Mouse (Mus musculus) neural tube, embryonic 14.5 days (tissue): ENCODE measurements around the gene Syce1. TPM values are rescaled to one million over a fixed set of nuclear protein-coding genes. Genes with fewer than 3 reads are reported as not detected.

ENCODE experiments used
- ATAC-seq: fragments of 200-750 bp; cut with Nextera tagmentation; 2 replicates; pipeline ENCODE4 v1.8.0; 2017; ENCODE audit warnings: low read depth, mild to moderate bottlenecking, moderate TSS enrichment, moderate library complexity
- H3K27ac ChIP-seq: fragments of 300-500 bp; sonication (generic); 2 replicates; pipeline ENCODE4 v1.5.1; 2014; ENCODE audit warnings: low read depth, mild to moderate bottlenecking, control low read depth, low read length, moderate library complexity, mixed read lengths
- H3K27me3 ChIP-seq: fragments of 300-500 bp; sonication (generic); 2 replicates; pipeline ENCODE4 v1.6.1; 2014; ENCODE audit warnings: low read length; ENCODE audit not compliant: control insufficient read depth, insufficient read depth
- H3K36me3 ChIP-seq: fragments of 300-500 bp; sonication (generic); 2 replicates; pipeline ENCODE4 v1.6.1; 2014; ENCODE audit warnings: low read length, mixed read lengths; ENCODE audit not compliant: control insufficient read depth, insufficient read depth
- H3K4me1 ChIP-seq: fragments of 300-500 bp; sonication (generic); 2 replicates; pipeline ENCODE4 v1.6.1; 2014; ENCODE audit warnings: low read length; ENCODE audit not compliant: control insufficient read depth, insufficient read depth
- H3K4me2 ChIP-seq: fragments of 300-500 bp; sonication (generic); 2 replicates; pipeline ENCODE4 v1.6.1; 2014; ENCODE audit warnings: mild to moderate bottlenecking, low read depth, low read length, control low read depth
- H3K4me3 ChIP-seq: fragments of 300-500 bp; sonication (generic); 2 replicates; pipeline ENCODE4 v1.5.1; 2014; ENCODE audit warnings: low read depth, low read length, control low read depth, mixed read lengths
- H3K9ac ChIP-seq: fragments of 300-500 bp; sonication (generic); replicated peaks from 2 replicates; pipeline ENCODE4 v1.6.1; 2014; ENCODE audit warnings: low read depth, mild to moderate bottlenecking, control low read depth, low read length, mixed read lengths
- H3K9me3 ChIP-seq: fragments of 300-500 bp; sonication (generic); 2 replicates; pipeline ENCODE4 v1.6.1; 2016; ENCODE audit warnings: low read length; ENCODE audit not compliant: control insufficient read depth
- WGBS: fragments of 180-500 bp; shearing (Covaris S2); extraction: QIAGEN DNeasy Blood & Tissue Kit; methylation state at CpG from one replicate; pipeline ENCODE4 v1.1.7; 2014; 5-methylcytosine and 5-hydroxymethylcytosine counted together
- polyA plus RNA-seq: library from polyadenylated mRNA; unstranded; fragments of >200 nt; fragmentation: Nextera tagmentation; extraction: Ambion mirVana; gene quantifications from 2 replicates; pipeline ENCODE4 v1.2.1, GENCODE M21; 2014

The Syce1 gene
- polyA plus RNA-seq, 1 experiment from 2014 or later, result not detected

DNA sequence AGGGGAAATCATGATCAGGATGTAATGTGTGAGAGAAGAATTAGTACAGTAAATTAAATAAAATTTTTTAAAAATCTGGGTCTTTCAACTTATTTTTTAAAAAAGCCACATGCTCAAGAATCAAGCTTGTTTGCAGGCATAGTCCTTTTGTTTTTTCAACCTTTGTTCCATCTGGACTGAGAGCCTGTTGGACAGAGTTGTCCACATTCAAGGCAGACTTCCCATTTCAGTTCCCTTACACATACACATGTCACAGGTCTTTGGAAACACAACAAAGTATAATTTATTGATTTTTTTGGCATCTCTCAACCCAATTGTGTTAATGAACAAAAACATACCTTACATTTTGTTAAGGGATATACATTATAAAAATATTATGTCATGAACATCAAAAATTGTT is 33.1 kb downstream of the Syce1 start:
- no peak for ATAC-seq
- no peaks in the 10 kb centered on the region for H3K4me1 ChIP-seq
- no peak overlapping the region for H3K9ac ChIP-seq
- no peak overlapping the region for H3K4me2 ChIP-seq
- H3K9me3 ChIP-seq, result no peaks in the 10 kb centered on the region
- no peaks in the 10 kb centered on the region for H3K36me3 ChIP-seq
- no peak overlapping the region for H3K4me3 ChIP-seq
- H3K27ac ChIP-seq, result no peak overlapping the region
- H3K27me3 ChIP-seq, result no peaks in the 10 kb centered on the region

DNA sequence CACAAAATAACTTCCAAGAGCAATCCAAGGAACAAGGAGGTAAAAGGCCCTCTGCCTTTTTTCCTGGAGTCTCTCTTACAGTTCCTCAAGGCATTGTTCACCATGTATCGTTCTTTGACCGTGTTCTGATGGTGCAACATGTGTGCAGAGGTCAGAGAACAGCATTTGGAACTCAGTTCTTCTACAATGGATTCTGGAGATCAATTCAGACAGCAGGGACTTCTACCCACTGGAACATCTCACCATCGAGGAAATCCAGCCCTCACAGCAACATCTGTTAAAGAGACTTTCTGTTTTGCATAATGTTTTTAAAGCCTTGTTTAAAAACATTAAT is 38.9 kb downstream of the Syce1 start:
- WGBS, result 91% methylated on average over 3 of the region's 3 CpGs
- Histone ChIP-seq H3K4me1 (no peaks in the 10 kb centered on the region), H3K9ac (no peak overlapping the region), H3K4me2 (no peak overlapping the region), H3K27me3 (no peaks in the 10 kb centered on the region), H3K27ac (no peak overlapping the region), H3K9me3 (no peaks in the 10 kb centered on the region), H3K4me3 (no peak overlapping the region), H3K36me3 (no peaks in the 10 kb centered on the region)
- no peak for ATAC-seq

DNA sequence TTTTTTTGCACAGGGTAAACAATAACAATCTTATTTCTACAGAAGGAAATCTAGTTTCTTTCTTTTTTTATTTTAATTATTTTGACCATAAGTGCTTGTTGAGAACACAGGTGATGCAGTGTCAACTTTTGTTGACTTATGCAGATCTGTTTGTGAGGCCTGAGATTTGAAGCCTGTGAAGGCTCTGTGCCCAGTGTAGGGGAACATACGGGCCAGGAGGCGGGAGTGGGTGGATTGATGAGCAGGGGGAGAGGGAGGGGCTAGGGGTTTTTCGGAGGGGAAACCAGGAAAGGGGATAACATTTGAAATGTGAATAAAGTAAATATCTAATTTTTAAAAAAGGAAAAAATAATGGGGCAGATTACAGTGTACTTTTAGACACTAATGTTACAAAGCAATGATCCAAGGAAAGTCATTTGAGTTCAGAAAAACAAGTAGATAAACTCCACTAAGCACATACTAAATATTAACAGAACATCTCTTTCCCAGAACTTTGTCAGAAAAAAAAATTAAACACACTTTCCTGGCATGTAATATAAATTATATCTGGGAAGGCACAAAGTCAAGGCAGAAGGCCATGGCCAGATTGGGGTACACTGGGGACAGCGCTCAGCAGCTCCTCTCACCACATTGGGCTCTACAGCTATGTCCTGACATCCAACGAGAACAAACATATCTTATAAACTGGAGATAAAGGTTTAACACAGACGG is 39.4 kb downstream of the Syce1 start:
- no peaks in the 10 kb centered on the region for H3K9me3 ChIP-seq
- no peaks in the 10 kb centered on the region for H3K27me3 ChIP-seq
- H3K4me3 ChIP-seq, result no peak overlapping the region
- ATAC-seq, result no peak
- H3K27ac ChIP-seq, result no peak overlapping the region
- H3K9ac ChIP-seq, result no peak overlapping the region
- no peak overlapping the region for H3K4me2 ChIP-seq
- H3K36me3 ChIP-seq, result no peaks in the 10 kb centered on the region
- WGBS, result 89% methylated on average over 6 of the region's 6 CpGs
- no peaks in the 10 kb centered on the region for H3K4me1 ChIP-seq

DNA sequence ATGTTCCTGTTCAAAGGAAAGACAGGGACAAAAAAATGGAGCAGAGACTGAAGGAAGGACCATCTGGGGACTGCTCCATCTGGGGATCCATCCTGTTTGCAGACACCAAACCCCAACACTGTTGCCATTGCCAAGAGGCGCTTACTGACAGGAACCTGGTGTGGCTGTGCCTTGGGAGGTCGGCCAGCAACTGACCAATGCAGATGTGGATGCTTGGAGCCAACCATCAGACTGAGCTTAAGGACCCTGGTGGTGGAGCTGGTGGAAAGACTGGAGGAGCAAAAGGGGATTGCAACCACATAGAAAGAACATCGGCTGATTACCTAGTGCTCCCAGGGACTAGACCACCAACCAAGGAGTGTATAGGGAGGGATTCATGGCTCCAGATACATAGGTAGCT is 40.2 kb downstream of the Syce1 start:
- no peak for ATAC-seq
- Histone ChIP-seq H3K9ac (no peak overlapping the region), H3K4me1 (no peaks in the 10 kb centered on the region), H3K36me3 (no peaks in the 10 kb centered on the region), H3K4me2 (no peak overlapping the region), H3K9me3 (no peaks in the 10 kb centered on the region), H3K4me3 (no peak overlapping the region), H3K27ac (no peak overlapping the region), H3K27me3 (no peaks in the 10 kb centered on the region)
- 86% methylated on average over 3 of the region's 3 CpGs for WGBS

DNA sequence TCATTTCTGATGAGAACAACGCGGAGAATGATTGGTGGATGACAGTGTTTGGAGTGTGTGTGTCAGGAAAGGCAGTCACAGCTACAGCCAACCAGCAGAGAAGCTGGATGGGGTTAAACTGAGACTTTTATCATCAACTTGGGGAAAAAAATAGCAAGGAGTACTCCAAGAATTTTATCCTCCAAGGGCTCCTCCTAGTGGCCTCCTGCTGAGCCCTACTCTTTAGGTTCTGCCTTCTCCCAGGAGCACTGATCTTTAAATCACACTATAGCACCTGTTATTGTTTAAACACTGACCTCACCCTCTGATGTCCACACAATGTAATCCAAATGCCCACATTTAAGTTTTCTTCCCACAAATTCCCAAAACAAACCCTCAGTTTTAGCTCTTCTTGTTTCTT is 54.5 kb downstream of the Syce1 start:
- WGBS, result 68% methylated on average over 2 of the region's 2 CpGs
- Histone ChIP-seq H3K4me2 (no peak overlapping the region), H3K9ac (no peak overlapping the region), H3K4me1 (no peaks in the 10 kb centered on the region), H3K9me3 (no peaks in the 10 kb centered on the region), H3K27ac (no peak overlapping the region), H3K4me3 (no peak overlapping the region), H3K36me3 (no peaks in the 10 kb centered on the region), H3K27me3 (no peaks in the 10 kb centered on the region)
- ATAC-seq, result no peak

Other genes with a start within 250 kb of the Syce1 start
- gene Olfr538, start 220.0 kb downstream of the Syce1 start, polyA plus RNA-seq, result not detected in 2 replicates
- gene Olfr46, start 186.6 kb downstream of the Syce1 start, polyA plus RNA-seq, result 0.03 TPM in 1 of 2 replicates, not detected in the other
- not detected in 2 replicates for gene Olfr61, start 158.9 kb downstream of the Syce1 start, polyA plus RNA-seq
- gene Olfr53, start 141.4 kb downstream of the Syce1 start, polyA plus RNA-seq, result not detected in 2 replicates
- gene Olfr539, start 127.9 kb downstream of the Syce1 start, polyA plus RNA-seq, result 0.03 TPM in 1 of 2 replicates, not detected in the other
- gene Olfr45, start 105.9 kb downstream of the Syce1 start, polyA plus RNA-seq, result not detected in 2 replicates
- gene Olfr541, start 90.6 kb downstream of the Syce1 start, polyA plus RNA-seq, result not detected in 2 replicates
- gene Cyp2e1, start 24.1 kb downstream of the Syce1 start, polyA plus RNA-seq, result not detected in 2 replicates
- gene Zfp941, start 34.3 kb upstream of the Syce1 start, polyA plus RNA-seq, result 36.7 and 37.5 TPM in 2 replicates
- 0.31 TPM in 1 of 2 replicates, not detected in the other for gene Urah, start 47.2 kb upstream of the Syce1 start, polyA plus RNA-seq
- gene Scgb1c1, start 57.7 kb upstream of the Syce1 start, polyA plus RNA-seq, result not detected in 2 replicates
- 0.22 and 0.37 TPM in 2 replicates for gene Odf3, start 60.0 kb upstream of the Syce1 start, polyA plus RNA-seq
- 0.56 TPM in 1 of 2 replicates, not detected in the other for gene Gm45785, start 68.5 kb upstream of the Syce1 start, polyA plus RNA-seq
- gene Ric8a, start 69.1 kb upstream of the Syce1 start, polyA plus RNA-seq, result 89.4 and 101 TPM in 2 replicates
- gene Bet1l, start 69.7 kb upstream of the Syce1 start, polyA plus RNA-seq, result 55.8 and 60.1 TPM in 2 replicates
- 144 and 155 TPM in 2 replicates for gene Psmd13, start 94.1 kb upstream of the Syce1 start, polyA plus RNA-seq
- gene Sirt3, start 94.5 kb upstream of the Syce1 start, polyA plus RNA-seq, result 46.8 and 61.6 TPM in 2 replicates
- not detected in 2 replicates for gene Cox8b, start 112.6 kb upstream of the Syce1 start, polyA plus RNA-seq
- 0.27 and 0.64 TPM in 2 replicates for gene Nlrp6, start 133.1 kb upstream of the Syce1 start, polyA plus RNA-seq
- 4.6 and 8.7 TPM in 2 replicates for gene Pgghg, start 153.5 kb upstream of the Syce1 start, polyA plus RNA-seq
- gene Ifitm5, start 162.4 kb upstream of the Syce1 start, polyA plus RNA-seq, result 0.28 and 0.62 TPM in 2 replicates
- not detected in 2 replicates for gene Gm45717, start 168.1 kb upstream of the Syce1 start, polyA plus RNA-seq
- gene Ifitm2, start 168.1 kb upstream of the Syce1 start, polyA plus RNA-seq, result 103 and 195 TPM in 2 replicates
- gene Ifitm1, start 179.4 kb upstream of the Syce1 start, polyA plus RNA-seq, result 3.5 and 23.6 TPM in 2 replicates
- gene Ifitm3, start 222.9 kb upstream of the Syce1 start, polyA plus RNA-seq, result 19.3 and 34.1 TPM in 2 replicates
- gene Ifitm6, start 230.1 kb upstream of the Syce1 start, polyA plus RNA-seq, result 0.58 and 0.88 TPM in 2 replicates
- not detected in 2 replicates for gene Gm17387, start 241.3 kb upstream of the Syce1 start, polyA plus RNA-seq